ENCODE assay signal across 10 mouse cellular contexts in genomic region chr17:25841117-25841880, GRCm38 (mm10). TPM values are rescaled to one million over a fixed set of nuclear protein-coding genes. Genes with fewer than 3 reads are reported as not detected.
DNase-seq lines count a peak whose midpoint lies in the region; ATAC-seq and TF ChIP-seq lines count a peak whose summit lies in the region.
"Had no signal": no experiment of that assay in that cellular context is flagged by ENCODE, and none has a peak within 500 bp of the region (broad histone marks: within the 10 kb centered on the region; RNA-seq: fewer than 3 reads in every experiment).

Gene Gm20683 (minus strand): TSS chr17:25841763.

- H3K27me3 ChIP-seq in midbrain, embryonic 15.5 days (replicated peaks), result no peaks in the 10 kb centered on the region
- no peaks in the 10 kb centered on the region for H3K27me3 ChIP-seq in midbrain, embryonic 13.5 days
- no peaks in the 10 kb centered on the region for H3K27me3 ChIP-seq in midbrain, postnatal 0 days (ENCODE audit: insufficient read depth, low read length)
- H3K27me3 ChIP-seq: limb, embryonic 12.5 days had no signal

- WGBS in midbrain, embryonic 15.5 days, result 96% methylated on average over 22 of the region's 22 CpGs
- 95% methylated on average over 22 of the region's 22 CpGs for WGBS in midbrain, embryonic 13.5 days
- WGBS in midbrain, postnatal 0 days, result 94% methylated on average over 22 of the region's 22 CpGs

- no peak for TF ChIP-seq CTCF in midbrain, postnatal 0 days (IDR thresholded peaks at IDR 0.05)

- peak; percentile 91 for DNase-seq in heart, adult 11 months
- DNase-seq in heart, postnatal 14 days, result no peak
- DNase-seq in layer of hippocampus, postnatal 10 days (ENCODE audit: low spot score in 2 of 2), result no peak
- DNase-seq in midbrain, postnatal 0 days (ENCODE audit: low spot score), result no peak
- no peak for DNase-seq in natural killer cell, adult 2 months (ENCODE audit: low spot score in 2 of 2)
- DNase-seq: lung, postnatal 36 days had no signal

- peaks cover 38% of the 10 kb centered on the region for H3K4me1 ChIP-seq in midbrain, embryonic 15.5 days
- peaks cover 42% of the 10 kb centered on the region for H3K4me1 ChIP-seq in midbrain, embryonic 13.5 days (replicated peaks)
- peaks cover 15% of the 10 kb centered on the region for H3K4me1 ChIP-seq in midbrain, postnatal 0 days (ENCODE audit: insufficient read depth, low read length)

- intact Hi-C loops in heart, postnatal 14 days (cut with DNase I), result no loop called here

- peaks cover 29% of the 10 kb centered on the region for H3K36me3 ChIP-seq in midbrain, embryonic 15.5 days (replicated peaks)
- peaks cover 54% of the 10 kb centered on the region for H3K36me3 ChIP-seq in midbrain, embryonic 13.5 days
- H3K36me3 ChIP-seq in midbrain, postnatal 0 days (ENCODE audit: insufficient read depth, low read length), result peaks cover 37% of the 10 kb centered on the region

- no peak within 1 kb of the TSS for H3K27ac ChIP-seq in midbrain, embryonic 15.5 days
- no peak within 1 kb of the TSS for H3K27ac ChIP-seq in midbrain, embryonic 13.5 days
- no peak within 1 kb of the TSS for H3K27ac ChIP-seq in midbrain, postnatal 0 days (ENCODE audit: low read depth, low read length)
- H3K27ac ChIP-seq: limb, embryonic 12.5 days had no signal

- no peaks in the 10 kb centered on the region for H3K9me3 ChIP-seq in midbrain, embryonic 15.5 days
- no peaks in the 10 kb centered on the region for H3K9me3 ChIP-seq in midbrain, embryonic 13.5 days
- no peaks in the 10 kb centered on the region for H3K9me3 ChIP-seq in midbrain, postnatal 0 days (ENCODE audit: low read length)
- H3K9me3 ChIP-seq: limb, embryonic 12.5 days had no signal

- ATAC-seq in midbrain, embryonic 15.5 days (replicated peaks), result no peak
- ATAC-seq in midbrain, embryonic 13.5 days, result no peak
- ATAC-seq in midbrain, postnatal 0 days (ENCODE audit: low FRiP score), result no peak

- H3K4me3 ChIP-seq in midbrain, embryonic 15.5 days, result no peak within 1 kb of the TSS
- no peak within 1 kb of the TSS for H3K4me3 ChIP-seq in midbrain, embryonic 13.5 days (replicated peaks)
- H3K4me3 ChIP-seq in midbrain, postnatal 0 days (ENCODE audit: low read depth, low read length), result no peak within 1 kb of the TSS

- H3K9ac ChIP-seq in midbrain, embryonic 15.5 days, result no peak within 1 kb of the TSS
- H3K9ac ChIP-seq in midbrain, embryonic 13.5 days (replicated peaks), result no peak within 1 kb of the TSS
- no peak within 1 kb of the TSS for H3K9ac ChIP-seq in midbrain, postnatal 0 days (replicated peaks; ENCODE audit: low read length, poor library complexity, severe bottlenecking)

- no peak within 1 kb of the TSS for H3K4me2 ChIP-seq in midbrain, embryonic 15.5 days
- no peak within 1 kb of the TSS for H3K4me2 ChIP-seq in midbrain, embryonic 13.5 days (replicated peaks)
- no peak within 1 kb of the TSS for H3K4me2 ChIP-seq in midbrain, postnatal 0 days (ENCODE audit: low read depth, low read length, poor library complexity, severe bottlenecking)

RNA-seq across cellular contexts. Expression of gene Gm20683, which starts in this region (rescaled TPM):
- 1 to 10 TPM; 2.9 to 3.0 TPM for total RNA-seq in heart, postnatal 14 days (2021)
- 14.2 and 14.7 TPM in 2 replicates for polyA plus RNA-seq in midbrain, embryonic 15.5 days (2015; fragmentation: Nextera tagmentation; extraction: Ambion mirVana)
- polyA plus RNA-seq in midbrain, embryonic 13.5 days (2015; fragmentation: Nextera tagmentation; extraction: Ambion mirVana), result 7.5 and 8.0 TPM in 2 replicates
- total RNA-seq in layer of hippocampus, postnatal 10 days (2021), result 10 to 100 TPM; 30.9 to 36.3 TPM
- total RNA-seq in midbrain, postnatal 0 days (2014; rRNA removed), result 25.8 and 34.3 TPM in 2 replicates
- 11.9 and 14.2 TPM in 2 replicates for polyA plus RNA-seq in midbrain, postnatal 0 days (2015; fragmentation: Nextera tagmentation; extraction: Ambion mirVana)
- total RNA-seq: common myeloid progenitor, adult 5-6 weeks had no signal
